Mouse (Mus musculus) stomach, postnatal 0 days (tissue): ENCODE measurements around the gene Mgarp.

ENCODE experiments used
- CTCF ChIP-seq: IDR thresholded peaks from 2 replicates; pipeline ENCODE4 v1.5.1; 2016; ENCODE audit warnings: antibody characterized with exemption, low read depth, mild to moderate bottlenecking, moderate library complexity
- EP300 ChIP-seq: optimal IDR thresholded peaks from 2 replicates; pipeline ENCODE3; 2016; ENCODE audit warnings: antibody characterized with exemption

DNA sequence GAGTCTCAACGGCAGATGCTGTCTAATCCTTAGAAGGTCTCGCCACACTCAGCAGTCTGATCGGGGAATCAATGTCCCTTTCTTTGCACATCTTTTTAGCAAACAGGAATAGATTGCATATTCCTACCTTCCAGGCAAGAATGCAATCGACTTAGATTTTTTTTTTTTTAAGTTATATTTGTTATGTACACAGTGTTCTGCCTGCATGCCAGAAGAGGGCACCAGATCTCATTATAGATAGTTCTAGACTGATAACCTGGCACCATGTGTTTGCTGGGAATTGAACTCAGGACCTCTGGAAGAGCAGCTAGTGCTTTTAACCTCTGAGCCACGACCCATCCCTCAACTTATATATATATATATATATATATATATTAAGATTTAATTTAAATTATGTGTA is 23.0 kb downstream of the Mgarp start:
- TF ChIP-seq CTCF, result peak; percentile 51
- no peak for TF ChIP-seq EP300
